Mouse (Mus musculus) midbrain, postnatal 0 days (tissue): ENCODE results near the gene Zfp423. TPM values are rescaled to one million over a fixed set of nuclear protein-coding genes. Genes with fewer than 3 reads are reported as not detected.

ENCODE experiments used
- ATAC-seq: fragments of 200-750 bp; cut with Nextera tagmentation; 2 replicates; pipeline ENCODE4 v1.8.0; 2017; ENCODE audit warnings: moderate number of reproducible peaks, mild to moderate bottlenecking, moderate TSS enrichment, moderate library complexity; ENCODE audit not compliant: low FRiP score
- DNase-seq: peaks from one replicate; pipeline ENCODE4 v3.0.0-alpha.2; 2015; ENCODE audit warnings: low spot score
- H3K27ac ChIP-seq: fragments of 300-500 bp; sonication (generic); 2 replicates; pipeline ENCODE4 v1.5.1; 2014; ENCODE audit warnings: low read depth, mild to moderate bottlenecking, low read length, mixed read lengths
- H3K27me3 ChIP-seq: fragments of 300-500 bp; sonication (generic); 2 replicates; pipeline ENCODE4 v1.6.1; 2014; ENCODE audit warnings: low read length, control low read depth, mixed read lengths; ENCODE audit not compliant: insufficient read depth
- H3K36me3 ChIP-seq: fragments of 300-500 bp; sonication (generic); 2 replicates; pipeline ENCODE4 v1.6.1; 2014; ENCODE audit warnings: low read length, control low read depth, mixed read lengths; ENCODE audit not compliant: insufficient read depth
- H3K4me1 ChIP-seq: fragments of 300-500 bp; sonication (generic); 2 replicates; pipeline ENCODE4 v1.6.1; 2014; ENCODE audit warnings: mild to moderate bottlenecking, control low read depth, antibody characterized with exemption, low read length, mixed read lengths; ENCODE audit not compliant: insufficient read depth
- H3K4me2 ChIP-seq: fragments of 300-500 bp; sonication (generic); 2 replicates; pipeline ENCODE4 v1.6.1; 2014; ENCODE audit warnings: low read depth, mild to moderate bottlenecking, low read length, mixed read lengths; ENCODE audit not compliant: poor library complexity, severe bottlenecking
- H3K4me3 ChIP-seq: fragments of 300-500 bp; sonication (generic); 2 replicates; pipeline ENCODE4 v1.5.1; 2014; ENCODE audit warnings: low read depth, mild to moderate bottlenecking, low read length, moderate library complexity
- H3K9ac ChIP-seq: fragments of 300-500 bp; sonication (generic); replicated peaks from 2 replicates; pipeline ENCODE4 v1.6.1; 2014; ENCODE audit warnings: mild to moderate bottlenecking, low read length, moderate library complexity, mixed read lengths; ENCODE audit not compliant: poor library complexity, severe bottlenecking
- H3K9me3 ChIP-seq: fragments of 300-500 bp; sonication (generic); 2 replicates; pipeline ENCODE4 v1.6.1; 2016; ENCODE audit warnings: low read length, control low read depth
- CTCF ChIP-seq: IDR thresholded peaks from 2 replicates; pipeline ENCODE4 v1.5.1; 2016; ENCODE audit warnings: antibody characterized with exemption, mild to moderate bottlenecking
- WGBS: fragments of 180-500 bp; shearing (Covaris S2); extraction: QIAGEN DNeasy Blood & Tissue Kit; methylation state at CpG from one replicate; pipeline ENCODE4 v1.1.7; 2014; 5-methylcytosine and 5-hydroxymethylcytosine counted together
- polyA plus RNA-seq: library from polyadenylated mRNA; unstranded; fragments of >200 nt; fragmentation: Nextera tagmentation; extraction: Ambion mirVana; gene quantifications from 2 replicates; pipeline ENCODE4 v1.2.1, GENCODE M21; 2015
- total RNA-seq: library from RNA; depleted of rRNA; stranded (reverse); fragments of >200 nt; gene quantifications from 2 replicates; pipeline ENCODE4 v1.2.3, GENCODE M21; 2014; rRNA removed

Zfp423 gene
- total RNA-seq: 53.6 and 57.5 TPM in 2 replicates
- 17.9 and 22.9 TPM in 2 replicates for polyA plus RNA-seq

DNA sequence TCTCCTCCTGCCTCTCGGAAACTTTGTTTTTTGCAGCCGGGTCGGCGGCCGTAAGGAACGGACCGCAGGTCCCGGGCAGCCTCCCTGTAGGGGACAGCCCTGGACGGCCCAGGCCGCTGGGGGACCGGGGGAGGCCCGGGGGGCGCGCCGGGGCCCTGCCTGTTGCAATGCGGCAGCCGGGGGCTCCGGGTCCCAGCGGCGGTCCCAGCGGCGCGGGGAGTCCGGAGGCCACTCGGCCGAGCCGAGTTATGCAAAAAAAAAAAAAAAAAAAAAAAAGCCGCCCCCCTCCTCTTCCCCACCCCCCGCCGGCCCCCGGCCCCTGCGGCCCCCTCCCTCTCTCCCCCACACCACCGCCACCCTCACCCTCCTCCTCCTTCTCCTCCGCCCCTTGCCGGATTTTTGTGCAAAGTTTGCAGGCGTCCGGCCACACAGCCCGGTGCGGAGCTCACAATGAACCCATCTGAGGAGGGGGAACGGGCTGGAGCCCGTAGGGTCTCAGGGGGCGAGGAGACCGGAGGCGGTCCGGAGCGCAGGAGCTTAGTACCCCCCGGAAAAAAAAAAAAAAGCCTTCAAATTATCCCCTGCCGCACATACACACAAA, at the start of gene Zfp423:
Gene Zfp423, minus strand, starts transcription at position 276 of the 601 bp plus-strand sequence.
- Histone ChIP-seq H3K36me3 (no peaks in the 10 kb centered on the region), H3K9me3 (no peaks in the 10 kb centered on the region), H3K9ac (peak within 1 kb of the TSS; percentile 82), H3K4me3 (peak within 1 kb of the TSS; percentile 87), H3K27me3 (no peaks in the 10 kb centered on the region), H3K27ac (peak within 1 kb of the TSS; percentile 85), H3K4me2 (peak within 1 kb of the TSS; percentile 99), H3K4me1 (peaks cover 23% of the 10 kb centered on the region)
- peak; percentile 46 for DNase-seq
- TF ChIP-seq CTCF: no peak
- ATAC-seq: no peak
- WGBS: under 1% methylated on average over 36 of the region's 48 CpGs

DNA sequence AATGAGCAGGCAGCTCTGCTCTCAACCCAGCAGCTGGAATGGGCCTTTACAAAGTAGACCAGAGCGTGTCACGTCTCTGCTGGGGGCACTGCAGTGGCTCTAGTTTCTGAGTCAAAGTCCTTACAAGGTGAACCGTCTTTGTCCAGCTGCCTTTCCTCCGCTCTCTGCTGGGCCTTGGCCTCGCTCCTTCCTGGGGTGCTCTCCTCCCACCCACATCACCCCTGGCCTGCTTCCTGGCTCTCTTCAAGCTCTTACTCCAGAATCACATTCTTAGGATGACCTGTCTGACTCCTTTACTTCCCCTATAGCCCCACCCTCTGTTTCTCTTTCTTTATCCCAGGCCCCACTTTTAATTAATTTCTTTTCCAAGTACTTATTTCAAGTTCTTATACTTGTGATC, 47.4 kb upstream of the Zfp423 start:
- DNase-seq: no peak
- Histone ChIP-seq H3K4me2 (no peak overlapping the region), H3K27ac (no peak overlapping the region), H3K4me1 (no peaks in the 10 kb centered on the region), H3K27me3 (no peaks in the 10 kb centered on the region), H3K36me3 (no peaks in the 10 kb centered on the region), H3K4me3 (no peak overlapping the region), H3K9ac (no peak overlapping the region), H3K9me3 (no peaks in the 10 kb centered on the region)
- no peak for TF ChIP-seq CTCF
- ATAC-seq: no peak
- WGBS: 80% methylated on average over 5 of the region's 5 CpGs

DNA sequence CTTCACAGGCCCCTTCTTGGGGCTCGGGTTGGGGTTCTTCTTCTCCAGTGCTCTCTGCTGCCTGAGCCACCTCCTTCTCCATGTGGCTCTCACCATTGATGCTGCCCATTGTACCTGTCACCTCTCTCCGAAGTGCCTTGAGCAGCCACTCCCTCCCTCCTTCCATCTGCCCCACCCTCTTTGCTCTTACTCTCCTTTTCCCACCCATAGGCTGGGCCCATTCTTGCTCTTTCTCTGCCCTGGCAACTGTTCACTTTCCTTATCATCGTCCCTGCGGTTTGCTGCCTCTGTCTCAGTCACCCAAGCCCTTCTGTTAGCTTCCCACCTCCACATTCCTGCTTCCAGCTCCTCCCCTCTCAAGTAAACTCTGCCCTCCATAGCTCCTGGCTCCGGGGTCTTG, 25.4 kb upstream of the Zfp423 start:
- Histone ChIP-seq H3K4me3 (no peak overlapping the region), H3K36me3 (no peaks in the 10 kb centered on the region), H3K9me3 (no peaks in the 10 kb centered on the region), H3K27ac (no peak overlapping the region), H3K4me2 (no peak overlapping the region), H3K4me1 (no peaks in the 10 kb centered on the region), H3K9ac (no peak overlapping the region), H3K27me3 (no peaks in the 10 kb centered on the region)
- ATAC-seq (no peak), DNase-seq (no peak)
- 65% methylated on average over 5 of the region's 5 CpGs for WGBS
- TF ChIP-seq CTCF: no peak

DNA sequence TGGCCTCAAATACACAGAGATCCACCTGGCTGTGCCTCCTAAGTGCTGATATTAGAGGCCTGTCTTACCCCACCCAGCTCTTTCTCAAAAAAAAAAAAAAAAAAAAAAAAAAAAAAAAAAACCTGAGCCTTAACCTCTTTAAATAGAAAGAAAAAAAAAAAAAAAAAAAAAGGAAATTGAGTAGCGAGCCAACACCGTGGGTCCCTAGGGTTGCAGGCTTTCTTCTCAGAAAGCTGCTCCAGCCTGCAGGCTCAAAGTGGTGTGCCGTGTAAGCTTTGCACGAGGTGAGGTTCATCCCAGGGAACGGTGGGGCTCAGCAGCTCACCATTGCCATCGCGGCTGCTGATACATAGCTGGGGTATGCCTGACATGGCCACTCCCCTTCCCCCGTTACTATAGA, 24.6 kb upstream of the Zfp423 start:
- H3K4me1 ChIP-seq: no peaks in the 10 kb centered on the region
- no peaks in the 10 kb centered on the region for H3K9me3 ChIP-seq
- 22% methylated on average over 8 of the region's 8 CpGs for WGBS
- no peak overlapping the region for H3K4me3 ChIP-seq
- H3K27me3 ChIP-seq: no peaks in the 10 kb centered on the region
- H3K36me3 ChIP-seq: no peaks in the 10 kb centered on the region
- H3K27ac ChIP-seq: no peak overlapping the region
- H3K4me2 ChIP-seq: no peak overlapping the region
- H3K9ac ChIP-seq: no peak overlapping the region
- no peak for TF ChIP-seq CTCF
- ATAC-seq (no peak), DNase-seq (no peak)

DNA sequence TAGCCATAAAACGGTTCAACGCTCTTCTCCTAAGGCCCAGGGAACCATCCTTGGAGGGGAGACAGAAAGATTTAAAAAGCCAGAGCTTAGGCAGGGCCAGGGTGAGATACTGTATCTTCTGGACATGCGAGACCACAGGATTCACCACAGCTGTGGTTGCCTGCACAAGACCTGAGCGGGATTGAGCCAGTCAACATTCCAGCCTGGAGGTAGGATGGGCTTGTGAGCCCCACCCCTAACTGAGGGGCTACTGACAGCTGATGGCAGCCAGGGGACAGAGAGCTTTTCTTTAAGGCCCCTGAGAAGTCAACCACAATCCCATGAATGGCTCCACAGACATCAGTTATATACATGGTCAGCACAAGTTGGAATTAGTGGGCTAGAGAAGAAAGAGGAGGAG, 23.5 kb upstream of the Zfp423 start:
- no peak overlapping the region for H3K9ac ChIP-seq
- H3K9me3 ChIP-seq: no peaks in the 10 kb centered on the region
- WGBS: 94% methylated on average over 4 of the region's 4 CpGs
- ATAC-seq (no peak), DNase-seq (no peak)
- no peak for TF ChIP-seq CTCF
- no peaks in the 10 kb centered on the region for H3K4me1 ChIP-seq
- no peak overlapping the region for H3K27ac ChIP-seq
- no peak overlapping the region for H3K4me3 ChIP-seq
- H3K36me3 ChIP-seq: no peaks in the 10 kb centered on the region
- H3K27me3 ChIP-seq: no peaks in the 10 kb centered on the region
- no peak overlapping the region for H3K4me2 ChIP-seq

DNA sequence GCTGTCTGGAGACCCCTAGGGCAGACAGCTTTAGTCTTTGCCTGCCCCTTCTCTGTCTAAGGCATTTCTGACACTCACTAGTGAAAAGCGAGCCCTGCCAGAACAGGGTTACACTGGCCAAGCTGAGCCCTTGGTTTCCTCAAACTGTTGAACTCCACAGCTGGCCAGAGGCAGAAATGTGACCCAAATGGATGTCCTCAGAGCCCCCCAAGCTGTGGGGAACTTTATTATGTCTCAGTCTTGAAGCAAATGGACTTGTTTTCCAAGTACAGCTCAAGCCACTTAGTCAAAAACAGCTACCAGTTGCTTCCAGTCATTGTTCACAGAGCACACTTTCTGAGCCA, 16.0 kb upstream of the Zfp423 start:
- H3K27ac ChIP-seq: no peak overlapping the region
- H3K36me3 ChIP-seq: no peaks in the 10 kb centered on the region
- no peak overlapping the region for H3K4me2 ChIP-seq
- no peak overlapping the region for H3K4me3 ChIP-seq
- H3K27me3 ChIP-seq: 0 out of 2 replicates have a peak, but pooled peaks cover 4% of the 10 kb centered on the region
- no peak for ATAC-seq
- no peak for DNase-seq
- H3K9ac ChIP-seq: no peak overlapping the region
- H3K4me1 ChIP-seq: no peaks in the 10 kb centered on the region; the same call in 1 of the 2 replicates
- H3K9me3 ChIP-seq: no peaks in the 10 kb centered on the region
- WGBS: 46% methylated on average over 1 of the region's 1 CpGs
- TF ChIP-seq CTCF: no peak
